Mouse (Mus musculus): ENCODE results near the gene Gm15155.
"Not testable (repeated sequence)": the region's sequence is repeated elsewhere in the genome, so short reads cannot be mapped to it uniquely, and the experiment has no call there.

The Gm15155 gene

DNA sequence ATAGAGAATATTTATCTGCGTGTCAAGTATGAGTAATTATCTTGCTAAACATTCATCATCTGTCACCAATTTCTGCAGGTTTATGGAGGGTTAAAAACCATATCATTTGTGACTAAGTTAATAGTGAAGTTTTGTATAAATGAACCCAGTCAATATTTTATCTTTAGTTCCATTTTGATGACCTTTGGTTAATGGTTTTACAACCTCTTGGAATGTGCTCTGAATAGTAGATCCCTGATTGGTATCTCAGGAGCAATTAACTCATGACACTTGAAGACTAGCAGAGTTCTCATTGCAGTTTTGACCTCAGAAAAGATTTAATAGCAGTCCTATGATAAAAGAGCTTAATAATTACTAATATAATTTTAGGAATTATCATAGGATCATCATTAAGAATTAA lies 385.2 kb downstream of the Gm15155 start:
- DNase-seq (ENCODE audit: low read depth, low spot score), result no peak

DNA sequence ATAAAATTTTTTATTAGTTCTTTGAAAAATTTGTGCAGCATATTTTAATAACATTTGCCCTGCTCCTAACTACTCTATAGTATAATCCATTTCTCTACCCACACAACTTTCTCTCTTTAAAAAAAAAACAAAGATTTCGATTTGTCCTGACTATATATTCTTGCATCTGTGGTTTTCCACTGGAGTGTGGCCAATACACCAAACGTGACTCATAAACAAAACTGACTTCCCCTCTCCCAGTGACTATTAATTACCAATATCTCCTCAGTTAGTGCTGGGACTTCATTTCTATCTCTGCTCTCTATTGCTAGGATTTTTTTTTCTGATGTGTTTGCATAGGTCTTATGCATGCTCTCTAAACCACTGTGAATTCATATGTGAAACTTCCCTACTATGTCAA lies 531.2 kb downstream of the Gm15155 start:
- no peak for DNase-seq (ENCODE audit: low read depth, low spot score)

DNA sequence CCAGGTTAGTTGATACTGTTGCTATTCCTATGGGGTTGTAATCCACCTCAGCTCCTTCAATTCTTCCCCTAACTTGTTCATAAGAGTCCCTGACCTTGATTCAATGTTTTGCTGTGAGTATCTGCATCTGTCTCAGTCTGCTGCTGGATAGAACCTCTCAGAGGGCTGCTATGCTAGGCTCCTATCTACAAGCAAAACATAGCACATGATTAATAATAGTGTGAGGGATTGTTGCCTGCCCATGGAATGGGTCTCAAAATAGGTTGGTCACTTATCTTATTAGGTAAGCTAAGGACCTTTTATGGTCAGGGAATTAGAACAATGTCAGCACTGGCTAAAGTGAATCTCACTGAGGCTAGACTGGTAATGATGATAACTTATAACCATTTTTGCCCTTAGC lies 547.0 kb downstream of the Gm15155 start:
- no peak for DNase-seq (ENCODE audit: low read depth, low spot score)

DNA sequence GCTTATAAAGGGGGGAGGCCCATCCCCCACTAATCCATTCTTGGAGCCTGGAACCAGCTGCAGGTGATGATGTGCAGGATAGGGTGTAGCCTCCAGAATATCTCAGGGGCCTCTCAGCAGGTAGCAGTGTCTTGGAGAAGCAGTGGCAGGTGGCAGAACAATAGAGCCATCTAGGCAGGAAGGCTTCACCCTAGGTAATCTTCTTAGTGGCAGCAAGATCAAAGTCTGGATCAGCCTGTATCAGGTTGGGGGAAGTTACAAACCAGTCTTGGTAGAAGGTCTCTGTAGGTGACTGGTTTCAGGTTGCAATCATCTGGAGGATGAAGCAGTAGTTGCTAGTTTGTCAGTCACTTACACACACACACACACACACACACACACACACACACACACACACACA lies 679.3 kb downstream of the Gm15155 start:
- not testable (repeated sequence) for DNase-seq (ENCODE audit: low read depth, low spot score)
